Mouse (Mus musculus) right cerebral cortex, postnatal 4 days (tissue): ENCODE results near the gene Zswim5.
A peak's percentile ranks its signal among the peaks of the same experiment; 100 is the strongest.

ENCODE experiments used
- DNase-seq: peaks from one replicate; pipeline ENCODE4 v3.0.0-alpha.2; 2022

Gene Zswim5

GRCm38 (mm10) chr4:116913318-116913717, 36.1 kb downstream of the Zswim5 start:
- no peak for DNase-seq

GRCm38 (mm10) chr4:116928006-116928651, 51.0 kb downstream of the Zswim5 start:
- no peak for DNase-seq

GRCm38 (mm10) chr4:116939585-116939984, 62.4 kb downstream of the Zswim5 start:
- no peak for DNase-seq

- DNase-seq, result no peak
These were observed 65.5 kb downstream of the Zswim5 start for GRCm38 (mm10) chr4:116942695-116943094.

- no peak for DNase-seq
These were observed 66.9 kb downstream of the Zswim5 start for GRCm38 (mm10) chr4:116944055-116944454.

- DNase-seq, result no peak
These were observed 74.5 kb downstream of the Zswim5 start for GRCm38 (mm10) chr4:116951642-116952041.

- DNase-seq, result no peak
These were observed 77.8 kb downstream of the Zswim5 start for GRCm38 (mm10) chr4:116954951-116955350.

GRCm38 (mm10) chr4:116976503-116976902, 99.3 kb downstream of the Zswim5 start:
- DNase-seq, result no peak

GRCm38 (mm10) chr4:116985681-116986080, 108.5 kb downstream of the Zswim5 start:
- no peak for DNase-seq

- peak; percentile 70 for DNase-seq
These were observed 109.4 kb downstream of the Zswim5 start for GRCm38 (mm10) chr4:116986400-116987121.

GRCm38 (mm10) chr4:116987122-116987456, 109.9 kb downstream of the Zswim5 start:
- no peak for DNase-seq

GRCm38 (mm10) chr4:116989731-116990130, 112.6 kb downstream of the Zswim5 start:
- DNase-seq, result no peak

GRCm38 (mm10) chr4:116991366-116991765, 114.2 kb downstream of the Zswim5 start:
- DNase-seq, result peak; percentile 85

- DNase-seq, result peak; percentile 86
These were observed 116.8 kb downstream of the Zswim5 start, which contains the start of gene Urod for GRCm38 (mm10) chr4:116993672-116994621. Urod (minus strand) TSS chr4:116994413.

GRCm38 (mm10) chr4:116995131-116995797, 118.1 kb downstream of the Zswim5 start, which contains the start of gene Hectd3:
Hectd3 (plus strand) TSS chr4:116995317.
- DNase-seq, result peak; percentile 56

- peak; percentile 42 for DNase-seq
These were observed 118.6 kb downstream of the Zswim5 start for GRCm38 (mm10) chr4:116995798-116996135.

GRCm38 (mm10) chr4:116999513-117000154, 122.5 kb downstream of the Zswim5 start:
- no peak for DNase-seq

GRCm38 (mm10) chr4:117001957-117002356, 124.8 kb downstream of the Zswim5 start:
- DNase-seq, result no peak

GRCm38 (mm10) chr4:117002543-117003521, 125.7 kb downstream of the Zswim5 start:
- DNase-seq, result no peak

GRCm38 (mm10) chr4:117004649-117005048, 127.5 kb downstream of the Zswim5 start:
- DNase-seq, result no peak
